Mouse (Mus musculus): ENCODE data around the gene Fam84b.
"Not testable (repeated sequence)": the region's sequence is repeated elsewhere in the genome, so short reads cannot be mapped to it uniquely, and the experiment has no call there.

Gene Fam84b

GRCm38 (mm10) chr15:60853231-60853999 lies at the start of gene Fam84b:
TSS of gene Fam84b (minus strand) at chr15:60853778.
- DNase-seq: no peak

- DNase-seq: no peak
These were observed 44.8 kb upstream of the Fam84b start for GRCm38 (mm10) chr15:60898187-60898965.

GRCm38 (mm10) chr15:60896040-60896439 lies 42.5 kb upstream of the Fam84b start:
- no peak for DNase-seq

- no peak for DNase-seq
These were observed 39.4 kb upstream of the Fam84b start for GRCm38 (mm10) chr15:60892976-60893463.

GRCm38 (mm10) chr15:60888724-60889123 lies 35.1 kb upstream of the Fam84b start:
- no peak for DNase-seq

GRCm38 (mm10) chr15:60875721-60876120 lies 22.1 kb upstream of the Fam84b start:
- DNase-seq: no peak

GRCm38 (mm10) chr15:60862417-60862816 lies 8.8 kb upstream of the Fam84b start:
- DNase-seq: no peak

- no peak for DNase-seq
These were observed 1.5 kb upstream of the Fam84b start for GRCm38 (mm10) chr15:60855112-60855511.

GRCm38 (mm10) chr15:60854151-60854550 lies 573 bp upstream of the Fam84b start:
- no peak for DNase-seq

GRCm38 (mm10) chr15:60848630-60849029 lies 4.9 kb downstream of the Fam84b start:
- DNase-seq: no peak

GRCm38 (mm10) chr15:60846291-60846690 lies 7.3 kb downstream of the Fam84b start:
- DNase-seq: no peak

- no peak for DNase-seq
These were observed 7.7 kb downstream of the Fam84b start for GRCm38 (mm10) chr15:60845886-60846285.

- DNase-seq: no peak
These were observed 11.8 kb downstream of the Fam84b start for GRCm38 (mm10) chr15:60841785-60842184.

- DNase-seq: not testable (repeated sequence)
These were observed 12.3 kb downstream of the Fam84b start for GRCm38 (mm10) chr15:60841312-60841711.

GRCm38 (mm10) chr15:60840296-60840670 lies 13.3 kb downstream of the Fam84b start:
- no peak for DNase-seq

GRCm38 (mm10) chr15:60839539-60840295 lies 13.9 kb downstream of the Fam84b start:
- DNase-seq: no peak

GRCm38 (mm10) chr15:60838135-60838534 lies 15.4 kb downstream of the Fam84b start:
- DNase-seq: no peak

- no peak for DNase-seq
These were observed 15.9 kb downstream of the Fam84b start for GRCm38 (mm10) chr15:60837719-60838118.

- no peak for DNase-seq
These were observed 17.3 kb downstream of the Fam84b start for GRCm38 (mm10) chr15:60836321-60836720.

GRCm38 (mm10) chr15:60834598-60835571 lies 18.7 kb downstream of the Fam84b start:
- no peak for DNase-seq

GRCm38 (mm10) chr15:60833476-60834218 lies 19.9 kb downstream of the Fam84b start:
- no peak for DNase-seq
